Mouse (Mus musculus) stomach, embryonic 16.5 days (tissue): Measurements from ENCODE around the gene Fibin. TPM values are rescaled to one million over a fixed set of nuclear protein-coding genes. Genes with fewer than 3 reads are reported as not detected.

Source experiments
- ATAC-seq: fragments of 200-750 bp; cut with Nextera tagmentation; 2 replicates; pipeline ENCODE4 v1.8.0; 2017; ENCODE audit warnings: moderate number of reproducible peaks, moderate TSS enrichment; ENCODE audit not compliant: insufficient read depth, low FRiP score
- H3K27ac ChIP-seq: fragments of 300-500 bp; sonication (generic); 2 replicates; pipeline ENCODE4 v1.5.1; 2014; ENCODE audit warnings: low read length
- H3K27me3 ChIP-seq: fragments of 300-500 bp; sonication (generic); 2 replicates; pipeline ENCODE4 v1.6.1; 2014; ENCODE audit warnings: low read length, control low read depth, mixed read lengths; ENCODE audit not compliant: control insufficient read depth, insufficient read depth
- H3K36me3 ChIP-seq: fragments of 300-500 bp; sonication (generic); 2 replicates; pipeline ENCODE4 v1.6.1; 2014; ENCODE audit warnings: low read length; ENCODE audit not compliant: control insufficient read depth, insufficient read depth
- H3K4me1 ChIP-seq: fragments of 300-500 bp; sonication (generic); 2 replicates; pipeline ENCODE4 v1.6.1; 2014; ENCODE audit warnings: low read length, control low read depth, mixed read lengths; ENCODE audit not compliant: control insufficient read depth, insufficient read depth
- H3K4me2 ChIP-seq: fragments of 300-500 bp; sonication (generic); 2 replicates; pipeline ENCODE4 v1.6.1; 2014; ENCODE audit warnings: low read depth, low read length, mixed read lengths
- H3K4me3 ChIP-seq: fragments of 300-500 bp; sonication (generic); replicated peaks from 2 replicates; pipeline ENCODE4 v1.5.1; 2014; ENCODE audit warnings: mild to moderate bottlenecking, low read length
- H3K9ac ChIP-seq: fragments of 300-500 bp; sonication (generic); 2 replicates; pipeline ENCODE4 v1.6.1; 2014; ENCODE audit warnings: low read length
- H3K9me3 ChIP-seq: fragments of 300-500 bp; sonication (generic); replicated peaks from 2 replicates; pipeline ENCODE4 v1.6.1; 2016; ENCODE audit warnings: low read length, control low read depth; ENCODE audit not compliant: control insufficient read depth
- WGBS: fragments of 180-500 bp; shearing (Covaris S2); extraction: QIAGEN DNeasy Blood & Tissue Kit; methylation state at CpG from one replicate; pipeline ENCODE4 v1.1.7; 2014; 5-methylcytosine and 5-hydroxymethylcytosine counted together
- polyA plus RNA-seq: library from polyadenylated mRNA; unstranded; fragments of >200 nt; fragmentation: Nextera tagmentation; extraction: Ambion mirVana; gene quantifications from 2 replicates; pipeline ENCODE4 v1.2.1, GENCODE M21; 2015

Fibin gene
- polyA plus RNA-seq, 1 experiment from 2014 or later = 58.1 TPM

DNA sequence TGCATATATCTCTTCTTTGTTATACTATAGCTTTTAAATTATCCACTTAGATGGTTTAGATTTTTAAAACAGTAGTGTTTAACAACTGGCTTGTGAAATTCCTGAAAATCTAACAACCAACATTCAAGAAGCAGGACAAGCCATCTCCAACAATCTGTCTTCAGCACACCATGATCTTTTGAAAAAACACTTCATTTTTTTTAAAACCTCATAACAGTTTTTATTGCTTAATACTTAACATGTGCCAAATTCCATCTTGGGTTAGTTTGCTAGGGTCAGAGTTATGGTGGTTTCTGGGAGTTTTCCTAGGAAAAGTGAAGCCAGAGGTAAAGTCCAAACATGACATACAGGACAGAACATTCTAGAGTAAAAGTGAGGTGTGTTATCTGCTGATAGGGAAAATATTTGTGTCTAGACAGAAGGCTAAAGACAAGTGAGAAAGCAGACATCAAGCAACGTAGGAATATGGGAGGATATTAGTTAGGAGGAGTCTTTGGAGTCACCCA is 4.5 kb upstream of the Fibin start:
- H3K9me3 ChIP-seq = no peaks in the 10 kb centered on the region
- no peaks in the 10 kb centered on the region for H3K4me1 ChIP-seq
- no peaks in the 10 kb centered on the region for H3K27me3 ChIP-seq
- no peak overlapping the region for H3K9ac ChIP-seq
- no peaks in the 10 kb centered on the region for H3K36me3 ChIP-seq
- H3K27ac ChIP-seq = no peak overlapping the region
- WGBS = 65% methylated on average over 1 of the region's 1 CpGs
- ATAC-seq = no peak
- no peak overlapping the region for H3K4me2 ChIP-seq
- H3K4me3 ChIP-seq = no peak overlapping the region

DNA sequence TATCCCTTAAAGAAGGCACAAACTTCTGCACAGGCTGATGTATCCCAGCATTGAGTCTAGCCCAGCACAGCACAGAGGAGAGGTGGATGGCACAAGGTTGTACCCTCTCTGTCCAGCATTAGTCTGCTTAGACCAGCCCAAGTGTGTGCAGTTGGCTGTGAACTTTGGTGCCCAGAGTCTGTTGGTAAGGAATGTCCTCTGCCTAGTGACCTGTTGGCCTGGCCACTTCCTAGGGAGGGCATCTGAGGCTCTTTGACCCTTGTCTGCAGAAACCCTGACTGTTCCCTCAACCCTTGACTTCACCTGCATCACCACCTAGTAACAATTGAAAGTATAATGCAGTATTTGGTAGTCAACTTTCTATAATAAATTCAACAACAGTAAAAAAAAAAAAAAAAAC is 2.4 kb upstream of the Fibin start:
- H3K4me2 ChIP-seq = no peak overlapping the region
- no peak overlapping the region for H3K27ac ChIP-seq
- H3K27me3 ChIP-seq = no peaks in the 10 kb centered on the region
- no peaks in the 10 kb centered on the region for H3K4me1 ChIP-seq
- no peaks in the 10 kb centered on the region for H3K36me3 ChIP-seq
- no peak overlapping the region for H3K4me3 ChIP-seq
- no peak overlapping the region for H3K9ac ChIP-seq
- H3K9me3 ChIP-seq = no peaks in the 10 kb centered on the region
- ATAC-seq = no peak

DNA sequence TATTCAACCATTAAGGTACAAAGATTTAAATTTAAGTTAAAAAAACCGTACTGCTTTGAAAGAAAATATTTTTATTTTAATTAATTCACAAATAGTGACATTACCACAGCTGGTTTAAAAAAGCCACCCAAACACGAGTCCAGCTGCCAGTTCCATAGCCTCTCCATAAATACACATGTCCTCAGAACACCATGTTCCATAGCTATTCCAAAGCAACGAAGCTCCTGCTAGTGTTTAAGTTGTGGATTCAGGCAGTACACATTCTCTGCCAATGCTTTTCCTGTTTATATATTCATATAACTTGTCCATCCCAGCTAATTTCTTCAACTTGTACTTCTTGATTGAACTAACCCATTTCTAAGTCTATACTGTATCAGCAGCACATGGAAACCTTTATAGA is 872 bp upstream of the Fibin start:
- 44% methylated on average over 3 of the region's 3 CpGs for WGBS
- H3K9me3 ChIP-seq = no peaks in the 10 kb centered on the region

DNA sequence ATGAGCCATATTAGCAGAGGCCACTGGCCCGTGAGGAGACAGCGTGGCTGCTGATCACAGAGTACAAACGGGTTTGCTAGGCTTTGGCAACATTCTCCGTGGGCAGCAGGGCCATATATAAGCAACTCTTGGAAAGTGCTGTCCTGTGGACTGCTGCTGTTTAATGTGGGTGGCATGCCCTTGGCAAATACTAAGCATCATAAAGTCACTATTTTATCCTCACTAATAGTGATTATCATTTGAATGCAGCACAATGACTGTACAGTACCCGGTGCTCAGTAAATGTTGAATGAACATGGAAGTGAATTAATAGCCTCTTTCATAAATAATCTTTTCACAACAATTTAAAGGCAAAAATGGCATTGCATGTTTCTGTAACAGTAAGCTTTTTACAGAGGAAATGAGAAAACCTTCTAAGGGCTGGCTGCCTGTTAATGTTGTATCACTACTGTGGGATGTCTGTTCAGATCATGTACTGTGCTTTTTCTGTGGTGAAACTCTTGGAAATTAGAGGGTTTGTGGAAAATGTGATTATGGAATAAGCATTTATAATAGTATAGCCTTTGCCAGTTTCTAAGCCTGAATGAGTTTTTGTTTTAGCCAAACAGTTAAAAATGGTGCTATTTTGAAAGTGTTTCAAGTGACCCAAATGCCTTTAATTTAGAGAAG is 9.5 kb downstream of the Fibin start:
- ATAC-seq = no peak
- H3K27ac ChIP-seq = no peak overlapping the region
- H3K4me3 ChIP-seq = no peak overlapping the region
- H3K9me3 ChIP-seq = no peaks in the 10 kb centered on the region
- no peak overlapping the region for H3K4me2 ChIP-seq
- no peak overlapping the region for H3K9ac ChIP-seq
- no peaks in the 10 kb centered on the region for H3K27me3 ChIP-seq
- no peaks in the 10 kb centered on the region for H3K4me1 ChIP-seq
- WGBS = 75% methylated on average over 5 of the region's 5 CpGs
- H3K36me3 ChIP-seq = no peaks in the 10 kb centered on the region

More for the DNA sequence above, 872 bp upstream of the Fibin start:
- ATAC-seq = no peak
- H3K4me1 ChIP-seq = no peaks in the 10 kb centered on the region
- H3K4me2 ChIP-seq = no peak overlapping the region
- no peak overlapping the region for H3K9ac ChIP-seq
- H3K36me3 ChIP-seq = no peaks in the 10 kb centered on the region
- H3K4me3 ChIP-seq = no peak overlapping the region
- no peaks in the 10 kb centered on the region for H3K27me3 ChIP-seq
- no peak overlapping the region for H3K27ac ChIP-seq

DNA sequence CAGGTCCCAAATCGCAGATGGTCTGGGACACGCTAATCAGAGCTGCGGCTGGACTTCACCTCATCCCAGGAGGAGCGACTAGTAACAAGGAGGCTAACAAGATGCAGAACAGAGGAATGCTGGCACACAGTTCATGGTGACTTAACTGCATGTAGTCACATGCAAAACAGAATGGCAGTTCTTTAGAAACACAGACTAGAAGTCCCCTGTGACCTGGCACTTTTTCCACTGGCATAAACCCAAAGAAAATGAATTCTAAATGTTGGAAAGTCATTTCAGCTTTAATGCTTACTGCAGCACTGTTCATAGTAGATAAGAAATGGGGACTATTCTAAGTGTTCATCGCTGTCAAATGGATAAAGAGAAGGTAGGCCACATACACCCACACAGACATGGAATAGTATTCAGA is 11.1 kb downstream of the Fibin start:
- no peak overlapping the region for H3K4me2 ChIP-seq
- H3K9me3 ChIP-seq = no peaks in the 10 kb centered on the region
- WGBS = 63% methylated on average over 5 of the region's 5 CpGs
- H3K4me1 ChIP-seq = no peaks in the 10 kb centered on the region
- H3K27ac ChIP-seq = no peak overlapping the region
- no peak overlapping the region for H3K9ac ChIP-seq
- no peaks in the 10 kb centered on the region for H3K36me3 ChIP-seq
- ATAC-seq = no peak
- no peak overlapping the region for H3K4me3 ChIP-seq
- H3K27me3 ChIP-seq = no peaks in the 10 kb centered on the region

DNA sequence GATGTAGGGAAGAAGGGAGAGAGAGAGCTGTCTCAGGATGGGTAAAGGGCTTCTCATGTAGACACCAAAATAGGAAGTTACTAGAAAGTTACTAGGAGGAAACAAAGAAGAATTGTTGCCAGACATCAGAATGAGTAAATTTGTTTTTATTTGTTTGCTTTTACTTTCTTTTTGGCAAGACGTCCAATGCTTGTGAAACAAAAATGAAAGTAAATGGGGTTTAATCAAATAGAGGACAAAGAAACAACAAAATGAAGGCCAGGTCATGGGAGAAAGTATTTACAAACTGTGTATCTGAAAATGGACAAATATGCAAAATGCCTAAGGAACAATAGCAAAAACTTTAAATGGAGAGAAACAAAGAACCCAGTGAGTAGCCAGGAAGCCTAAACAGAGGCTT is 11.6 kb downstream of the Fibin start:
- Histone ChIP-seq H3K27ac (no peak overlapping the region), H3K4me2 (no peak overlapping the region), H3K27me3 (no peaks in the 10 kb centered on the region), H3K9me3 (no peaks in the 10 kb centered on the region), H3K4me3 (no peak overlapping the region), H3K36me3 (no peaks in the 10 kb centered on the region), H3K4me1 (no peaks in the 10 kb centered on the region), H3K9ac (no peak overlapping the region)
- WGBS = 55% methylated on average over 1 of the region's 1 CpGs
- no peak for ATAC-seq

DNA sequence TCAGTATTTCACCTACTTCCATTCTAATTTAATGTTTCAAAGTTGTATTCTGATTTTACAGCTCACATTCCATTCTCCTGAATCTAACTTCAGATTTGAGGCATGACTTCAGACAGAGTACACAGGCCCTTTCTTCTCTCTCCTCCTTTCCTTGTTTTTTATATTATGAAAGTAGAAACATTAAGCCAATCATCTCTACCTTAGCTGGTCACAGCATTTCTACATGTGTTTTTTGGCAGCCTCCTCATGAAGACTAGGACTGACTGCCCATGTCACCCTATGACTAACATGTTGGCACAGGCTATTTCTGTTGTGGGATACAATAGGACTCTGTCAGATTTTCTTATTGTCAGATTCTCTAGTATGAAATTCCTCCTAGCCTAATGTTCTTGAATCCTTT is 34.0 kb downstream of the Fibin start:
- Histone ChIP-seq H3K27ac (no peak overlapping the region), H3K4me2 (no peak overlapping the region)

DNA sequence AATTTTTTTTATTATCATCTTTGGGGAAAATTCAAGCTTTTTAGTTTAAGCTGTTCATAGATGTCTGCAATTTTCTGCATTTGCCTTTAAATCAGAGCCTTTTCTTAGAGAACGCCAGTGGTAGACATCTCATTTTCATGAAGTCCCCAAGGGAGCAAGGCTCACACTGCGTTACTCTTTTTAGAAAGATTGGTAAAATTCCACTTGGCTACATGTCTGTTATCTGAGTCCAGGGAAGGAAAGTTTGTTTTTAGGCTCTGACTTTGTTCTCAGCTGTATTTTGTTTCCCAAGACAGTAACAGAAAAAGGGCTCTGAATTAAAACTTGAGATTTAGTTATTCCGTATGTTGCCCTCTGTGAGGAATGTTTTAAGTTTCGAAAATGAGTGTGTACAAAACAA is 43.0 kb downstream of the Fibin start:
- WGBS = 69% methylated on average over 4 of the region's 4 CpGs
- Histone ChIP-seq H3K9me3 (no peaks in the 10 kb centered on the region), H3K36me3 (no peaks in the 10 kb centered on the region), H3K27ac (no peak overlapping the region), H3K27me3 (no peaks in the 10 kb centered on the region), H3K4me3 (no peak overlapping the region), H3K9ac (no peak overlapping the region), H3K4me1 (no peaks in the 10 kb centered on the region), H3K4me2 (no peak overlapping the region)
- no peak for ATAC-seq

More for the DNA sequence above, 34.0 kb downstream of the Fibin start:
- Histone ChIP-seq H3K9me3 (no peaks in the 10 kb centered on the region), H3K9ac (no peak overlapping the region), H3K27me3 (no peaks in the 10 kb centered on the region), H3K4me3 (no peak overlapping the region), H3K4me1 (no peaks in the 10 kb centered on the region), H3K36me3 (no peaks in the 10 kb centered on the region)
- ATAC-seq = no peak

DNA sequence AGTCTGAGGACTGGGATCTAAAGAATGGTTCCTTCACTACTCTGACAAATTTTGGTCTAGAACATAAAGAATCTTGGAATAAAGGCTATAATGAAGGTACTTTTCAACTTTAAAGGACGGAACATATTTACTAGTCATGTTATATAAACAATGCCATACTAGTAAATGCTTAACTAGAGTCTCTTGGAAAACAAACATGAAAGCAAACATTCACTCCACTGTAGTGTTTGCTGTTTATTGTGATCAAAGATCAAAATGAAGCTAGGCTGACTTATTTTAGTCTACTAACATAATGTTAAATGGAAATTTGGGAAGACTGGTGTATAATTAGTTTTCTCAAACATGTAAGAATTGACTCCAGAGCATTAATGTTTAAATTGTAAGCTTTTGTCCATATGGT is 43.7 kb downstream of the Fibin start:
- Histone ChIP-seq H3K4me1 (no peaks in the 10 kb centered on the region), H3K4me2 (no peak overlapping the region), H3K9me3 (no peaks in the 10 kb centered on the region), H3K27ac (no peak overlapping the region), H3K36me3 (no peaks in the 10 kb centered on the region), H3K9ac (no peak overlapping the region), H3K4me3 (no peak overlapping the region), H3K27me3 (no peaks in the 10 kb centered on the region)
- no peak for ATAC-seq
- WGBS = 69% methylated on average over 1 of the region's 1 CpGs
